Mouse (Mus musculus) liver, adult 2 months (tissue): ENCODE results near the gene Krt39.

Experiments
- CTCF ChIP-seq: fragments of 200-500 bp; IDR thresholded peaks from 2 replicates; pipeline ENCODE4 v1.5.1; 2011; ENCODE audit warnings: low read depth, low read length, control low read depth
- POLR2A ChIP-seq: fragments of 200-500 bp; IDR thresholded peaks from 2 replicates; pipeline ENCODE4 v1.6.1; 2011; ENCODE audit warnings: low read length, control low read depth; ENCODE audit not compliant: insufficient read depth; ENCODE audit errors: extremely low read depth

DNA sequence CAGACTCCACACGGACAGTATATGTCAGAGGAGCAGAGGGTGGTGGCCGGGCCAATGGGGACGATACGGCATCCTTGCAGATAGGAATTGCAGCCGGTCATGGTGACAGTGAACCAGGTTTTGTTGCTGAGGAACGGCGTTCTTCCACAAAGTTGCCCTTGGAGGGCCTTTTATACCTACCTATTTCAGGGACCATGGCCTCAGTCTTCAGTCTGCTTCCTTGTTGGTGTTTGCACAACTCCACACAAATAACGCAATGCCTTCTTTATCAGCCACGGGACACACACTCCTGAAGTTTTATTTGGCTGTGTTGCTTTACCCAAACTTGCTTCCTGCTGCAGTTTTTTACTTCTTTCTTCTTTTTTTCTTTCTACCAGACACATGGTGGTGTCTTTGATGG, 38.2 kb upstream of the Krt39 start, which contains the start of gene Gm11939:
- TF ChIP-seq CTCF (no peak), POLR2A (no peak)
